Mouse (Mus musculus) heart, embryonic 14.5 days (tissue): ENCODE measurements around the gene Cdkn1b. TPM values are rescaled to one million over a fixed set of nuclear protein-coding genes. Genes with fewer than 3 reads are reported as not detected.

Experiments
- ATAC-seq: fragments of 200-750 bp; cut with Nextera tagmentation; 2 replicates; pipeline ENCODE4 v1.8.0; 2017; ENCODE audit warnings: low read depth, moderate TSS enrichment; ENCODE audit not compliant: insufficient number of reproducible peaks, insufficient read depth, low FRiP score
- H3K27ac ChIP-seq, 2 experiments: fragments of 200-500 bp in 1 of 2; fragments of 300-500 bp in 1 of 2; sonication (generic) in 1 of 2; replicated peaks in 1 of 2; 2 replicates each; pipeline ENCODE4 v1.5.1; 2012 to 2014; ENCODE audit warnings: low read depth in 2 of 2, low read length in 2 of 2, control low read depth in 1 of 2, mild to moderate bottlenecking in 1 of 2, mixed read lengths in 1 of 2; ENCODE audit not compliant: control insufficient read depth in 1 of 2, insufficient read depth in 1 of 2
- H3K27me3 ChIP-seq: fragments of 300-500 bp; sonication (generic); 2 replicates; pipeline ENCODE4 v1.6.1; 2014; ENCODE audit warnings: mild to moderate bottlenecking, low read length, control low read depth; ENCODE audit not compliant: control insufficient read depth, insufficient read depth
- H3K36me3 ChIP-seq: fragments of 300-500 bp; sonication (generic); 2 replicates; pipeline ENCODE4 v1.6.1; 2014; ENCODE audit warnings: mild to moderate bottlenecking, control low read depth, low read length, mixed read lengths; ENCODE audit not compliant: control insufficient read depth, insufficient read depth
- H3K4me1 ChIP-seq, 2 experiments: fragments of 200-500 bp in 1 of 2; fragments of 300-500 bp in 1 of 2; sonication (generic) in 1 of 2; 2 replicates each; pipeline ENCODE4 v1.6.1; 2012 to 2014; ENCODE audit warnings: low read length in 2 of 2, control low read depth in 1 of 2, mixed read lengths in 1 of 2; ENCODE audit not compliant: control insufficient read depth in 2 of 2, insufficient read depth in 2 of 2
- H3K4me2 ChIP-seq: fragments of 300-500 bp; sonication (generic); 2 replicates; pipeline ENCODE4 v1.6.1; 2014; ENCODE audit warnings: mild to moderate bottlenecking, low read length
- H3K4me3 ChIP-seq, 2 experiments: fragments of 200-500 bp in 1 of 2; fragments of 300-500 bp in 1 of 2; sonication (generic) in 1 of 2; 2 replicates each; pipeline ENCODE4 v1.5.1; 2012 to 2014; ENCODE audit warnings: low read length in 2 of 2, mild to moderate bottlenecking in 2 of 2, control low read depth in 1 of 2, low read depth in 1 of 2, moderate library complexity in 1 of 2; ENCODE audit not compliant: control insufficient read depth in 1 of 2, insufficient read depth in 1 of 2
- H3K9ac ChIP-seq: fragments of 300-500 bp; sonication (generic); 2 replicates; pipeline ENCODE4 v1.6.1; 2014; ENCODE audit warnings: mild to moderate bottlenecking, low read length
- H3K9me3 ChIP-seq: fragments of 300-500 bp; sonication (generic); 2 replicates; pipeline ENCODE4 v1.6.1; 2016; ENCODE audit warnings: low read length, control low read depth; ENCODE audit not compliant: control insufficient read depth
- WGBS: fragments of 180-500 bp; shearing (Covaris S2); extraction: QIAGEN DNeasy Blood & Tissue Kit; methylation state at CpG from one replicate; pipeline ENCODE4 v1.1.7; 2014; 5-methylcytosine and 5-hydroxymethylcytosine counted together
- polyA plus RNA-seq: library from polyadenylated mRNA; unstranded; fragments of >200 nt; fragmentation: Nextera tagmentation; extraction: Ambion mirVana; gene quantifications from 2 replicates; pipeline ENCODE4 v1.2.1, GENCODE M21; 2014

Gene Cdkn1b
- polyA plus RNA-seq, 1 experiment from 2014 or later = 21.0 TPM

DNA sequence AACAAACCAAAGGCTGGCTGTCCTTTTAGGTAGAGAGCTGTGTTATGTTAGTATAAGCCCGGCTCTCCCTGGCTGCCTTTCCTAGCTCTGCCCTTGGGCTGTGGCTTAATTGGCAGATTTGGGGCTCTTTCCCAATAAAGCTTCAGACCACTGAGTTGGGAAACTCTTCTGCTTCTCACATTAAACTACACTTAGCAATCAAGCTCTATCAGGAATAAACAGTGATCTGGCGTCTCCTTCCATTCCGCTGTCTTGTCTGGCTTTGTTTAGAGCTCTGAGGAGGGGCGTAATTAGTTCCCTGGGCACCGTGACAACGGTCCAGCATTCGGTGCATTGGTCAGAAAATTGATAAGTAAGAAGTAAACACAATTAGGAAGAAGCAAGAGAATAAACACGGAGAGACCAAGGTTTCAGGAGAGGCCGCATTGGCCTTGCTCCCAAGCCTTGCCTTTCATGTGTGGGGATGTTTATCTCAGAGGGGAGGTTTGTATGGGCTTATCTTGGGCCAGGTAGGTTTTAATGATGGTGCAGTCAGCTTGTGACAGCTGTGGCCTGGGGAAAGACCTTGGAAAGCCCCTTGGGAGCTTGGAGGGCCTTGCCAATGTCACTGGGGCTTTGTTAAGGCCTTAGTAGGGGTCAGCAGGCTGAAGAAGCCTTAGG is 41.8 kb downstream of the Cdkn1b start:
- no peaks in the 10 kb centered on the region for H3K36me3 ChIP-seq
- no peak for ATAC-seq
- no peaks in the 10 kb centered on the region for H3K4me1 ChIP-seq
- 65% methylated on average over 9 of the region's 9 CpGs for WGBS
- H3K27me3 ChIP-seq = no peaks in the 10 kb centered on the region
- no peak overlapping the region for H3K9ac ChIP-seq
- no peak overlapping the region for H3K27ac ChIP-seq
- no peaks in the 10 kb centered on the region for H3K9me3 ChIP-seq
- H3K4me3 ChIP-seq = no peak overlapping the region
- no peak overlapping the region for H3K4me2 ChIP-seq

DNA sequence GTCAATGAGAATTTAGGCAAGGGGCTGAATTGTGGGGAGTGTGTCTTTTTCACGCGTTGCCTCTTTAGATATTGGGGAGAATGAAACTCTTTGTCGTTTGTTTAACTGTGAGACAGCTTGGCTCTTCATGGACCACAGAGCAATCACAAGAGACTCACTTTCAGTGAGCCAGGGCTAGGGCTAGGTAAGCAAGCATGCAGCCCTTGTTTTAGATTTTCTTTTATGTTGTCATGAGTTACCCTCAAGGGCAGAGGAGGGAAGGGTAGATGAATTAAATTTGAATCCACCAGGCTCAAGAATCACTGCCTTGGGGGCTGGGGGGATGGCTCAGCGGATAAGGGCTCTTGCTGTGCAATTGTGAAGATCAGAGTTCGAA is 42.3 kb downstream of the Cdkn1b start:
- WGBS = 76% methylated on average over 5 of the region's 5 CpGs

GRCm38 (mm10) chr6:134963910-134964309 is 43.7 kb downstream of the Cdkn1b start:
- Histone ChIP-seq H3K9me3 (no peaks in the 10 kb centered on the region), H3K9ac (no peak overlapping the region), H3K36me3 (no peaks in the 10 kb centered on the region), H3K4me2 (no peak overlapping the region), H3K27ac (no peak overlapping the region), H3K27me3 (no peaks in the 10 kb centered on the region), H3K4me3 (no peak overlapping the region), H3K4me1 (no peaks in the 10 kb centered on the region)
- WGBS = 72% methylated on average over 2 of the region's 2 CpGs
- no peak for ATAC-seq

More for the DNA sequence above, 42.3 kb downstream of the Cdkn1b start:
- no peak overlapping the region for H3K4me2 ChIP-seq
- no peaks in the 10 kb centered on the region for H3K36me3 ChIP-seq
- no peaks in the 10 kb centered on the region for H3K4me1 ChIP-seq
- no peaks in the 10 kb centered on the region for H3K9me3 ChIP-seq
- no peak overlapping the region for H3K4me3 ChIP-seq
- no peak for ATAC-seq
- H3K27ac ChIP-seq = no peak overlapping the region
- no peak overlapping the region for H3K9ac ChIP-seq
- no peaks in the 10 kb centered on the region for H3K27me3 ChIP-seq

- no peaks in the 10 kb centered on the region for H3K36me3 ChIP-seq
- no peaks in the 10 kb centered on the region for H3K27me3 ChIP-seq
- 67% methylated on average over 5 of the region's 5 CpGs for WGBS
- H3K9me3 ChIP-seq = no peaks in the 10 kb centered on the region
- H3K4me3 ChIP-seq = no peak overlapping the region
- no peak overlapping the region for H3K27ac ChIP-seq
- no peak overlapping the region for H3K4me2 ChIP-seq
- no peak overlapping the region for H3K9ac ChIP-seq
- H3K4me1 ChIP-seq = no peaks in the 10 kb centered on the region
- ATAC-seq = no peak
Observed at GRCm38 (mm10) chr6:134966681-134967080, 46.5 kb downstream of the Cdkn1b start.

DNA sequence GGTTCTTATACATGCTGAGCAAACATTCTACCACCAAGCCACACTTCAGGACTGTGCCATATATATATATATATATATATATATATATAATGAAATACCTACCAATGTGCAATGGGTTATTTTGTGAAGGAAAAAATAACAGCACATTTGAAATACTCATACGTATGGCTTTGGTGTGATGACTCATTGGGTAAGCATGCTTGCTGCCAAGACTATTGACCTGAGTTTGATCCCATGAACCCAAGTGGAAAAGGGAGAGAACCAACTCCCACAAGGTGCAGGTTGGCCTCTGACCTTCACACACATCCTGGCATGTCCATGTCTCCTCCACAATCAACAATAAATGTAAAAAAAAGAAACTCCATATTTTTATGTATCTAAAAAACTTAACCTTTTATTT is 48.1 kb downstream of the Cdkn1b start:
- no peak overlapping the region for H3K27ac ChIP-seq
- H3K4me1 ChIP-seq = no peaks in the 10 kb centered on the region
- no peak overlapping the region for H3K4me2 ChIP-seq
- H3K9ac ChIP-seq = no peak overlapping the region
- no peak overlapping the region for H3K4me3 ChIP-seq
- no peaks in the 10 kb centered on the region for H3K9me3 ChIP-seq
- no peak for ATAC-seq
- H3K36me3 ChIP-seq = no peaks in the 10 kb centered on the region
- no peaks in the 10 kb centered on the region for H3K27me3 ChIP-seq
- 47% methylated on average over 1 of the region's 1 CpGs for WGBS

DNA sequence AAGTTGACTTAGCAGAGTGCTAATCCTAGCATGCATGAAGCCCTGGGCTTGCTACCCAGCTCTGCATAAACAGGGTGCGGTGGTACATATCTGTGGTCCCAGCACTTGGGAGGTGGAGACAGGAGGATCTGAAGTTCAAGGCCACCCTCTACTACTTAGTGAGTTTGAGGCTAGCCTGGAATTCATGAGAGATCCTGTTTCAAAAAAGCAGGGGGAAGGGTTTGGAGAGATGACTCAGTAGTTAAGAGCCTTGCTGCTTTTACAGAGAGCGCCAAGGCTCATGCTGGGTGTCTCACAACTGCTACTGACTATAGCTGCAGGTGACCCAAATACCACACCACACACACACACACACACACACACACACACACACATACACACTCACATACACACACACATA is 49.3 kb downstream of the Cdkn1b start:
- no peaks in the 10 kb centered on the region for H3K36me3 ChIP-seq
- no peaks in the 10 kb centered on the region for H3K9me3 ChIP-seq
- no peaks in the 10 kb centered on the region for H3K27me3 ChIP-seq
- no peak overlapping the region for H3K9ac ChIP-seq
- H3K4me1 ChIP-seq = no peaks in the 10 kb centered on the region
- no peak overlapping the region for H3K4me3 ChIP-seq
- WGBS = 89% methylated on average over 2 of the region's 2 CpGs
- no peak for ATAC-seq
- no peak overlapping the region for H3K4me2 ChIP-seq
- no peak overlapping the region for H3K27ac ChIP-seq

DNA sequence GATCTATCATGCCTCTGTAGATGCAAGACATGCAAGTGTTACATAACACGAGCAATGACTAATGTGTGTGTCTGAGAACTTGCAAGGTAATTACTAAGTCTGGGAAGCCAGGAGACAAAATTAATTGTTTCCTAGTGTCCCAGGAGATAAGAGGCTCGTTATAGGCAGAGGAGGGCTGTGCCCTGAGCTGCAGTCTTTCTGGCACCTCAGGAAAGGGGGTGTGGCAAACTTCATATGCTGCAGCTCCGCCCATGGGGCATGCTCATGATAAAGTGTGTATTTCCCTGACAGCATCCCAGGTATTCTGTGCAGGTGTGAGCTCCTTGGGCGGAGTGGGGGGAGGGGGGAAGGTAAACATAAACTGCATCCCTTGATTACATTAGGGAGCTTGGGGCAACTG is 51.9 kb downstream of the Cdkn1b start:
- Histone ChIP-seq H3K4me1 (no peaks in the 10 kb centered on the region), H3K36me3 (no peaks in the 10 kb centered on the region), H3K27ac (no peak overlapping the region), H3K4me2 (no peak overlapping the region), H3K4me3 (no peak overlapping the region), H3K27me3 (no peaks in the 10 kb centered on the region), H3K9me3 (no peaks in the 10 kb centered on the region), H3K9ac (no peak overlapping the region)
- 51% methylated on average over 4 of the region's 4 CpGs for WGBS
- no peak for ATAC-seq
